Mouse (Mus musculus): ENCODE results near the gene Notch1.

Gene Notch1

DNA sequence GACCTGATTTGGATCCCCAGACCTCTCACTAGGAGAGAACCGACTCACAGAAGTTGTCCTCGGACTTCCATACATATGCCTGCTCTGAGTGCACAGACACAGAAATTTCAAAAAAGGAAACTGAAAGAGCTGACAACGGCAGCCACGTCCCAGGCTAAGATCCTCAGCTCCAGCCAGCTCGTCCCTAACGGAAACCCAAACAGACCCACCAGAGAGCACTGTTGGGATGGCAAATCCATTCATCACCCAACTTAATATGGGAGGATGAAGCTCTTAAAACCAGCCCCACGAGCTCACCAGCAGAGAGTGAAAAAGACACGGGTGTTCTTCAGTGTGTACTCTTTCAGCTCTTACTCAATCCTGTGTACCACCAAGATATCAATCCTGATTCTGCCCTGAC is 17.8 kb downstream of the Notch1 start:
- no peak for DNase-seq

DNA sequence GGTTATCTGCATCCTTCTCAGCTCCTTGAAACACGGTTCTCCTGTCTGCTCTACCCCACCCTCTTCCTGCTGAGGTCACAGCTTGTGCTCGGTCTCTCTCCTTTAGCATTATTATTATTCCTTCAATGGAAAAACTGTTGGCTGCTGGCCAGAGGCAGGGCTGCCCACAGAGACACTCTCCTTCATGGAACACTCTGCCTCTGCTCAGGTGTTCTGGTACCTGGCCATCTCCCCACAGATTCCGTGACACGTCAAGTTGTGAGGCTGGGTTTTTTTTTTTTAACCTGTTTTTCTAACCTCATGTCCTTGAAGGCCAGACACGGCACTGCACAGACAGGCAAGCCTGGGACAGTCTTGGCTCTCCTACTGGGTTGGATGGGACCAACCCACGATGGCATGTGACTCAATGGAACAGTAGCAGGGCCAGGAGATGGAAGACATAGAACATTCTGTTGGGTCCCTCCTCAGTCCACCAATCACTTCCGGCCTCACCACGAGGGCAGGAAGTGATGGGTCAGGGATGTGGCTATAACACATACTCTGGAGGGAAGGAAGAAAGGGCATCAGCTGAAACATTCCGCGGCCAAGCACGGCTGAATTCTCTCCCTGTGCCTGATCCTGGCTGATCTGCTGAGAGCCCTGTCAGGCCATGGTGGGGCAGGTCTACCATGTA is 18.5 kb downstream of the Notch1 start:
- DNase-seq = peak; percentile 69

DNA sequence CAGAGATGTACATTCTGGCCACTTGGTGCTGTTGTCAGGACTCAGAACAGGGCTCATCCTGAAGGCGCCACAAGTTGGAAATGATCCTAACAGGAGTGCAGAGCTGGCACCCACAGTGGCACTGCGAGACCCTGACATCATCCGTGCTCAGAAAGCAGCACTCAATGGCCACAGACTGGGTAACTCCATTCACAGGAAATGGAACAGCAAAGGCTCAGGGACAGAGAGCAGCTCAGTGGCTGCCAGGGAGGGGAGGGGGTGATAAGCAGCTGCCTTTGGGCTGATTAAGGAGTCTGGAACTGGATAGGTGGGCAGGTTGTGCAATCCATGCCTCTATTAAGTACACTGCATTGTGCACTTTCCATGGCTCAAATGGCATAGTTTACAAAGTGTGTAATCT is 20.0 kb downstream of the Notch1 start:
- no peak for DNase-seq

DNA sequence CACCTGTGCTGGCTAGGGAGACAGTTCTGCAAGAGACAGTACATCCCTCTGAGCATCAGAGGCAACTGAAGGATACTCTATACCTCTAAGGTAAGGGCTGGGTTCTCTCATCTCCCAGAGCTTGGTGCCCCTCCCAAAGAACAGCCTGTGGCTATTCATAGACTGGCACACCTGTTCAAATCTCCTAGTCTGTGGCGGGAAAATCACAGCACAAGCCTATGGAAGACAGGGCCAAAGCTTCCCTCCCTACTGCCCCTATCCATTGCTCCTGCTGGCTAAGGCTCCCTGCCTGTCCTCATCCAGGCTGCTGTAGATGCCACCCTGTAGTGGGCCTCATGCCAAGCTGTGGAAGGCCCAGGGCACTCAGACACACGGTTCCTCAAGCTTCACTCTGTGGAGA is 20.8 kb downstream of the Notch1 start:
- no peak for DNase-seq

DNA sequence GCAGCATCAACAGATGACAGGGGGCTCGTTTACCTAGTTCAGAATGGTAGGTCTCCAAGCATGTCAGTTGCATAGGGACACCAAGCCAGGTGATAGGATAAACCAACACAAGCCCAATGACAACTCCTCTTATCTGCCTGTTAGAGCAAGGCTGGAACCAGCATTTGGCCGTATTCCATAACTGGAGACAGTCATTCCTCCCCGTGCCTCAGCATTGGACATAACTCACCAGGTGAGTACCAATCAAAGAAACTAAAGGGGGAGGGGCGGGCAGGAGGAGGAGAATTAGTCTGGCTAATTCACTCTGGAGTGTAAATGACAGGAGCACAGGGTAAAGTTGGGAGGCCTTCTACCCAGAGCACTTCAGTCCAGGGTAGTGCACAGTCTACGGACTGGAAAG is 21.5 kb downstream of the Notch1 start:
- no peak for DNase-seq

DNA sequence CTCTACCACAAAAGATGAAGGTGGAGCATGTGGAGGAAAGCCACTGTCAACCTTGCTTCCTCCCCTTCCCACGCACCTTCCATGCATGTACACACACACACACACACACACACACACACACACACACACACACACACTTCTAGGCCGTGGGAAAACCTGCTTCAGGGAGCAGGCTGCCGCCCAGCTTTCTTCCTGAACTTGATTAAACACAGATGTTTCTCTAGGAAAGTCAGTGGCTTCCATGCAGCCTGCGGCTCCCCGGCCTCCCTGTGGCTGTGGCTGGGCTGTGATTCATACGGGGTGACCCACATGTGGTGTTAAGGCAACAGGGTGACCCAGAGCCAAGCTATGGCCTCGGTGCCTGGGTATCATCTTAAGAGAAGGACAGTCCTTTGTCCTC is 22.1 kb downstream of the Notch1 start:
- no peak for DNase-seq

DNA sequence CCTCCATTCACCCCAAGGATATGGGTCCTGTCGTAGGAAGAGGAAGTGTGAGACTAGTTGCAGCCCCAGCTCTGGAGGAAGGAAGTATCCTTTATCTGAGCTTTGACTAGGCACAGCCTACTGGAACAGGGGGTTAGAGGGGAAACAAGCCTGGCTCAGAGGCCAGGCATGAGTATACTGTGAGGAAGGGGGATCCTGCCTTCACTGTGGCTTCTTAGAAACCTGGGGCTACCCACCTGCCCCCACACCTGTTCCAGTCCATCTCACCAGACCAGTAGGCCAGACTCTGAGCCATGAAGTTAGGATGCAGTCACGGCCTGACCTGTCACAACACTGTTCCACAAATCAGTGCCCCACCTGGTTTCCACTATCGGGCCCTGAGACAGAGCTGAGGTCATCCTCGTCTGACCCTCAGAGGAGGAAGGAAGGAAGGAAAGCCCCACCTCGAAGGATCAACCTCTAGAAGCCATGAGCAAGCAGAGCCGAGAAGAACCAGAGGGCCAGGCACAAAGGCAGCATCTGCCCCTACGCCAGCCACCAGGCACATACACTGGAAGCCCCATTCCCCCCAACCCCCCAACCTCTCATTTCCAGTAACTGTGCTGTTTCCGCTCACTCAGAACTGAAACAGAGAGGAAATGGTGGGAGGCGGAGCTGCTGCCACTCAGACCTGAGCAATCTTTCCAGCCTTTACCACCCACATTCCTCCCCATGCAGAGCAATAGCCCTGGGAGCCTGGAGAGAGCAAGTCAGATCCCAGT is 23.3 kb downstream of the Notch1 start:
- DNase-seq = peak; percentile 65

DNA sequence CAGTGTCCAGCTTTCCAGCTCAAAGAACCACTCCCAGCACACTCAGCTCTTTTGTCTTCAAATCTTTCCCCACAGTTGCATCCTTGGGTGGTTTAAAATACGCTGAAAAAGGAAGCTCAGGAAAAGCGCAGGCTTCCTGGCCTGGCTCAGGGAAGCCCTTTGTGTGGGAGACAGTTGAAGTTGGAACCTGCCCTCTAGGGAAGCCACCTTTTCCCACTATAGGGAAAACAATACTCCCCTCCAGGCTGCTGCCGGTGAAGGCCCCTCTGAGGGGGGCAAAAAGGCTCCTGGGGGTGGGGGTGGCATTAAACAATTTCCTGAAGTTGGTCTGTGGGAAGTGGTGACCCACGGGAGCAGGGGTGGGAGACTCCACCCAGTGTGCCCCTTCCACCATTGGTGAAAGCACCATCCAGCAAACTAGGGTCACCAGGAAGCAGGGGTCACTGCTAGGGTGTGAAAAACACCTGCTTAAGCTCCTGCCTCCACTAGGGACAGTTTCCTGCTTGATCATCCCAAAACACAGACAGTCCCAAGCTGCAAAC is 25.6 kb downstream of the Notch1 start:
- DNase-seq = peak; percentile 52

DNA sequence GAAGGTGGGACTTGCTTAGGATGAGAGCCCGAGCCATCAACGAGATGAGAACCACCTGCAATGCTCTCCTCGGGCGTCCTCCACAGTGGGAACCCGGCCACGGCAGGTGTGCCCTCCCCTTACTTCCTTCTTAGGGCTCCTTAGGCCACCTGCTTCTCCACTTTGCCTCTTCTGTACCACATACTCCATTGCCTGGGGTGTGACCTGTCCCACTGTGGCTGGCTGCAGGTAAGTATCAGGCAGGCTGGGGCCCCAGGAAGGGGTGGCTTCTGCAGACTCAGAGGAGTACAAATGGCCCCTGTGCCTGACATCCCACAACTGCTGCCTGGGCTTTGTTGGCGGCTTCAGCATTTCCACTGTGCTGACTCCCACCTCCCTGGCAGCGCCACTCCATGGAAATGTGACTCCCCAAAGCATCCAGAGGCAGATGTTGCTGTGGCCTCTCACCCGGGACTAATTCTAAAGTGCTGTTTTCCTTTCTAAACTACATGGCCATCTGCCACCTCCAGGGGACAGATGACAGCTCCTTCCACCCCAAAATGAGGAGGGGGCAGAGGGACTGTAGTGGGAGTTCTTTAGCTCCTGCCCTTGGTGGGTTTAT is 27.8 kb downstream of the Notch1 start:
- DNase-seq = no peak

DNA sequence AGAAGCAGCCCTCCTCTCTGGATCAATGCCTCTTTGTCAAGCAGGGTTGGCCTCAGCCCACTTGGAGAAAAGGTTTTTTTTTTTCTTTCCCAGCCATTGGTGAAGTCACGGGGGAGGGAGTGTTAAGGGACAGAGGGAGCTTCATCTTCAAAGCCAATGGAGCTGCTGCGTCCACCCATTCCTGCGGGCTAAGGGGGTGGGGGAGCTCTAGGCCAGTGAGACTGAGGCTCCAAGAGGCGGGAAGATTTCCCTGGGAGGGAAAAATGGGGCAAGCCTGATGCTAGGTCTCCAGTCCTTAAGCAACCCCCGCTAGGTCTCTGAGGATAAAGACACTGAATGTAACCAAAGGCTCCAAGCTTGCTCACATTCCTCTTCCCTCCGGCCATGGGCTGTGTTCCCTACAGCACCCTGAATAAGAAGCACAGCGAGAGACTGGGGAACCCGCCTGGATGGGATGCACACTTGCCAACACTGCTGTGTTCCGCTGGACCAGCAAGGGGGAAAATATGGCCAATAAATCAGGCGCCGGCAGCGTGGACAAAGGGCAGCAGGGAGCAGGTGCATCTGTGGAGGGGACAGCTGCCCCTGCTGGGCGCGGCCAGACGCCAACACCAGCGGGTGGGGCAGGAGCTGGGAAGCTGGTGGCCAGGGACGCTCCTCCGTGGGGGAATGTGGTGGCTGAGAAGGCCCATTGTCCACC is 29.0 kb downstream of the Notch1 start:
- peak; percentile 47 for DNase-seq

DNA sequence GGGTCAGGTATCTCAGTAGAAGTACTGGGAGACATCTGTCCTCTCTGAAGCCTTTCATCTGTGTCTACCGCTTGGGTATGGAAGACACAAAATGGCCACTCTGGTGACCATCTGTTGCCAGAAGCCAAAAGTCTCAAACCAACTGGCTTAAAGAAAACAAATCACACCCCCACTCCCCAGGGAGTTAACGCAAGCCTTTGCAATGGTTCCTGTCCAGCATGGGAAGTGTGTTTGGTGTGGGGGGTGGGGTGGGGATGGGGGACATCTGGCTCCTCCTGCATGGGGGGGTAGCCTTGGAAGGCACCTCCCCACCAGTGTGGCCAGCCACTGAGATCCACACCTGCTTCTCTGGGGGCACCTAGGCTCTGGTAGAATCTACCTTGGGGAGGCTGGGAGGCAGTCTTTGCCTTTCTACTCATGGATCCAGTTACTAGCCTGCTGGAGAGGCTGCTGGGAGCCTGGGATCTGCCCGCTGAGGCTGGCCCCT is 29.6 kb downstream of the Notch1 start:
- peak; percentile 59 for DNase-seq

DNA sequence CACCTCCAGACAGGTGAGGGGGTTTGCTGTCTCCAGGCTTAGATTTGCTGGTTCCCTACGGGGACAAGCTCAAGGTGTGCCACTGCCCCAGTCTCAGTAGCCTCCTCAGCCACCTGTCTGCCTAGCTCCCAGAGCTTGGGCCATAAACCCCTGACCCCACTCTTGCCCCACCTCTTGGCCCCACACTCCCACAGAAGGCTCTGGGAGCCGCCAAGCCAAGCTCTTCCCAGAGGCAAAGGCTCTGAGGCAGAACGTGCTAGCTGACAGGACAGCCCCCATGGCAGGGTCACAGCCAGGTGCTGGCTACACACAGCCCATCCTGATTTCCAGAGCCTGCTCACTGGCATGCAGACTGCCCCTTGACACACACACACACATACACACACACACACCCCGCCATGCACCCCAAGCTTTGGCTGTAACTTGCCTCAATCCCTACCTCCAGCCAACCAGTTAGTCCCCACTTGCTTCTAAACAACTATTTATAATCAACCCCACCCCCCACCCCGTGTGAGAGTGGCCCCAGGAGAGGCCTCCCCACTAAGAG is 30.1 kb downstream of the Notch1 start:
- no peak for DNase-seq

DNA sequence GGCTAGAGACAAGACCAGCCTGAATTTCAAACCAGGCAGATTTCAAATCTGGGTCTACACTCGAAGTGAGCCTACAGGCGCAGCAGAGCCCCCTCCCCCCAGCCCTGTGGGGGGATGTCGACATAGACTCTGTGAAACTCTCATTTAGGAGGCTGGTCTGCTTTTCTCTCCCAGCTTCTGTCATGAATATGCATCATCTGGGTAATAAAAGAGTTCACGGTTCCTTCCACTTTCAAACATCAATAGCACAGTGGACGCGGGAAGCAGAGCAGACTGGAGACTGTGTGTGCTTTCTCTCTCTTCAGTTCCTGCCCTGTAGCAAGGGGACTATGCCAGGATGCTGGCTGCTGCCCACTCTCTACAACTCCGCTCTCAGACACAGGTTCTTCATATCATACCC is 30.8 kb downstream of the Notch1 start:
- no peak for DNase-seq

DNA sequence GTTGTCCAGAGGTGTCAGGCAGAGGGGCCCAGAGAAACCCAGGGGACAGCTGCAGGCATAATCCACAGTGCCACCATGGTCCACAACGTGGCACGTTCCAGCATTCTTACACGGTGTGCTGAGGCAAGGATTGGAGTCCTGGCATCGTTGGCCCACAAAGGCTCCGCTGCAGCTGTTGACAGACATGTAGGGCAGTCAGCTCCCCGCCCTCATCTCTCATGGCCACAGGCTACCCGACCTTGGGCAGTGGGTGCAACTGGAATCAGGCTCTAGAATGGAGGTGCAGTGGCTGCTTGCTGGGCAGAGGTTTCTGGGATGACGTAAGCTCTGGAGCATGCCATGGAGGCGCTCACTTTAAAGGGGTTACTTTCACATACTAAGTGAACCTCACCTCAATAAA is 31.2 kb downstream of the Notch1 start:
- no peak for DNase-seq

DNA sequence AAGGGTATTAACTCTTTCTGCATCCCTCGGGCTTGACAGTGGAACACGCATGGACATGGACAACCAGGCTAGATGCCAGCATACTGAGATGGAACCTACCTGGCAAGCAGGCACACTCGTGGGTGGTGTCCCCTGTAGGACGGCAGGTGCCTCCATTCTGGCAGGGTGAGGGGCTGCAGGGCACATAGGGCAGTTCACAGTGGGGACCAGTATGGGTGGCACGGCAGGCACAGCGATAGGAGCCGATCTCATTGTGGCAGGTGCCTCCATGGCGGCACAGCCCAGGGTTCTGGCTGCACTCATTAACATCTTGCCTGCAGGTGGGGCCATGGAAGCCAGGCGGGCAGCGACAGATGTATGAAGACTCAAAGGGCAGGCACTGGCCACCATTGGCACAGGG is 32.3 kb downstream of the Notch1 start:
- no peak for DNase-seq

DNA sequence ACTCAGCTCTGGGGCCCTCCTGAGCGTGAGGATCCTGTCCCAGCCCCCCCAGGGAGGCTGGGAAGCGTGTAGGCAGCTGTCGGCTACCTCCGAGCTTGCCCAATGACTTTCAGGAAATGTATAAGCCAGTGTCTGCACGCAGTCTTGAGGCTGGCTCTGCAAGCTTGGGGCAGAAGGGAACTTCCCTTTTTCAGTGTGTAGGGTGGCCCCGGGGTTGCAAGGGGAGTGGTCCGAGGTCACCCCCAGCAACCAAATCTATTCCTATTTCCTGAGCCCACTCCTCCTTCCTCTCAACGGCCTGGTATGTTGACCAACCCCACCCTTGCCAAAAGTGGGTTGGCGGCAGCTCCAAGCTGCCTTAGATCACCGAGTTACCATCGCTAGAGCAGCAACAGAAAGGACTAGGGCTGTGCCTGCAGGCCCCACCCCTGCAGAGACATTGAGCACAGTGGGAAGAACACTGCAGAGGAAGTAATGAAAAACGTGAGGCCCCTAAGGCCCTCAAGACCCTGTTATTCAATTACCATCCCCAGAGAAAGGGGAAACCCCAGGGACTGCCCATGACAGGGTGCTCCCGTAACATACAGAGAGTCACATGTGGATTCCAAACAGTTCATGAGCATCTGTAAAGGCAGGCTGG is 33.1 kb downstream of the Notch1 start:
- no peak for DNase-seq

DNA sequence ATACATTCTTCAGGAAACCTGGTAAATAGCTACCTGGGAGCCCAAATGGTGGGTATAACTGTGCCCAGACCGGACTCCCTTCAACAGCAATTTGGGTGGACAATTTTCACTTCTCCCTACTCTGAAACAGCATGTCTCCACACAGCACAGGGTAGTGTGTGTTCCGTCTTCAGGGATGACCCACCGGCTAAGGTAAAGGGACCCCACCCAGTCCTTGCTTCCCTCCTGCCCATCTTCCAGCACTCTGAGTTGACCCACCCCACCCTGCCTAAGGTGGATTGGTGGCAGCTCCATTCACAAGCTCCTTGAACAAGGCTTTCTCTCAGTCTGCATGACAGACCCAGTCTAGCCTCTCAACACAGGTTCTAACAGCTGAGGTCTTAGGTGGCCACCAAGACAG is 33.6 kb downstream of the Notch1 start:
- DNase-seq = no peak

DNA sequence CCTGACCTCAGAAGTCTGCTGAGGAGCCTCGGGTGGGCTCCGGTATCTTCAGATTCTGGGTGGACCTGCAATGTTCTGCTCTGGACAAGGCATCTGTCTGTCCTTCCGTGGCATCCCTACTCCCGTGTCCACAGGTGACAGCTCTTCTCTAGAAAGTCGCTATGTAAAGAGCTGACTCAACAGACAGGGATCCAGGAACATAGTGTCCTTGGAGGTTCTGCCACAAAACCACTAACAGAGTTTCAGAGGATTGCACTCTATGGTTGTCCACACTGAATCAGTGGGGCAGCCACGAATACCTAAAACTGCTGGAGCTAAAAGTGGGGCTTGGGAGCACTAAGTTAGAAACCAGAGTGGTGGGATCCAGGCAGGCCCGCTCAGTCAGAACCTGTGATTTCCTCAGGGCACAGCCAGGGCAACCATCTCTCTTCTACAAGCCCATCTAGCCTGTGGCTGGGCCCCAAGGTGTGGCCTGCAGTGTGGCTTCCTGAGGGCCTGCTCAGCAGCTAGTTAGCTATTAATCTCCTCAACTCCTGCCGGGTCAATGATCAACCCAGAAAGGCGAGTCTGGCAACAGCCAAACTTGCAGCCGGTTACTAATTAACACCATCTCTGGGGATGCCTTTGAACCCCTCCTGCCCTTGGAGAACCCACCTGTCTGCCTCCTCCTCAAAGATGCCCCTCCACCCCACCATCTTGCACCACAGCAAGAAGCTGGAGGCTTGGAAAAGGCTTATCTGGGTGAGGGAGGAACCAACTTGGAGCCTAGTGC is 34.6 kb downstream of the Notch1 start:
- peak; percentile 63 for DNase-seq

DNA sequence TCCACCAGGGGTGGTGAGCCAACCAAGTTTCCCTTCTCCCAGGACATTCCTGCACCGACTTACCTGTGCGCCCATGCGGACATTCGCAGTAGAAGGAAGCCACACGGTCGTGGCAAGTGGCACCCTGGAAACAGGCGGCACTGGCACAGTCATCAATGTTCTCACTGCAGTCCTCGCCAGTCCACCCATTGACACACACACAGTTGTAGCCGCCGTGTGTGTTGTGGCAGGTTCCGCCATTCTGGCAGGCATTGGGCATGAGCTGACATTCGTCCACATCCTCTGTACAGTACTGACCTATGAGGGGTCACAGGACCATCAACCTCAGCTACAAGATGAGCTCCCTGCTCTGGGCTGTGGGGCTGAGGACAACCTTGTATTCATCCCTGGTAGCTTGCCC is 35.6 kb downstream of the Notch1 start:
- DNase-seq = no peak

DNA sequence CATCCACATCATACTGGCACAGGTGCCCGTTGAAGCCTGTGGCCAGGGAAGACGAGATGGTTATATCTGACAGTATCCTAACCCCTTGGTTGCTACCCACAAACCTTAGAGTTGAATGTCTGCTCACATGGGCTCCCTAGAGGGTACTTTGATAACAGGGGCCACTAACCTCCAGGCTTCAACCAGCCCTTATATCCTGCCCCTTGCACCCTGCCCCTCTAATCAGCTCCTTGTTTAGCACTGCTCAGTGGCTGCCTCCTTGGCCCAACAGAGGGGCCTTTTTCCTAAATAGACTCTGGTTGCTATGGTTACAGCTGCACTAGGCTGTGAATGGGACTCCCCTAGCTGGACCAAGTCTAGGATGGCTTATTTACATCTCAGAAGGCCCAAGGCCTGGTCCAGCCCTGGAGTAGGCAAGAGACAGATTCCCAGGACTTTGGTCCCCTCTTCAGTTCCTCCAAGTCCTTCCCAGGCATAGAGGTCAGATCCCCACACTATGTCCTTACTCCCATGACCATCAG is 37.7 kb downstream of the Notch1 start:
- no peak for DNase-seq

DNA sequence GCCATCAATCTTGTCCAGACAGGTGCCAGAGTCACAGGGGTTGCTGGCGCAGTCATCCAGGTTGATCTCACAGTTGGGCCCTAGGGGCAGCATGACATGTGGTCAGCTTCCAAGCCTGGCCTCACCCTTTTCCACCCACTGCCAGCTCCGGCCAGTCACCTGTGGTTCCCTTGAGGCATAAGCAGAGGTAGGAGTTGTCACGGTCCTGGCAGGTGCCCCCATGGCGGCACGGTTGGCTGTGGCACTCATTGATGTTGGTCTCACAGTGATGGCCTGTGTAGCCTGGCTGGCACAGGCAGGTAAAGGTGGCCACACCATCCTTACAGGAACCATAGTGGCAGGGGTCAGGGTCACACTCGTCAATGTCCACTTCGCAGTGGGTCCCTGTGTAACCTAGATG is 38.6 kb downstream of the Notch1 start:
- DNase-seq = no peak
